Mouse (Mus musculus) limb, embryonic 12.5 days (tissue): ENCODE results near the gene Tor1b. TPM values are rescaled to one million over a fixed set of nuclear protein-coding genes. Genes with fewer than 3 reads are reported as not detected.

Source experiments
- ATAC-seq: fragments of 200-750 bp; cut with Nextera tagmentation; 2 replicates; pipeline ENCODE4 v1.8.0; 2017; ENCODE audit warnings: low read depth, moderate TSS enrichment; ENCODE audit not compliant: insufficient number of reproducible peaks, insufficient read depth, low FRiP score, low TSS enrichment
- H3K27ac ChIP-seq: fragments of 300-500 bp; sonication (generic); 2 replicates; pipeline ENCODE4 v1.5.1; 2016; ENCODE audit warnings: mild to moderate bottlenecking, moderate library complexity
- H3K27me3 ChIP-seq: fragments of 300-500 bp; sonication (generic); 2 replicates; pipeline ENCODE4 v1.6.1; 2016; ENCODE audit warnings: mild to moderate bottlenecking, moderate library complexity
- H3K36me3 ChIP-seq: fragments of 300-500 bp; sonication (generic); 2 replicates; pipeline ENCODE4 v1.6.1; 2016; ENCODE audit warnings: mild to moderate bottlenecking, moderate library complexity
- H3K4me1 ChIP-seq: fragments of 300-500 bp; sonication (generic); replicated peaks from 2 replicates; pipeline ENCODE4 v1.6.1; 2016
- H3K4me2 ChIP-seq: fragments of 300-500 bp; sonication (generic); 2 replicates; pipeline ENCODE4 v1.6.1; 2016; ENCODE audit warnings: mild to moderate bottlenecking, moderate library complexity
- H3K4me3 ChIP-seq: fragments of 300-500 bp; sonication (generic); replicated peaks from 2 replicates; pipeline ENCODE4 v1.5.1; 2016; ENCODE audit warnings: mild to moderate bottlenecking
- H3K9ac ChIP-seq: fragments of 300-500 bp; sonication (generic); replicated peaks from 2 replicates; pipeline ENCODE4 v1.6.1; 2016; ENCODE audit warnings: mild to moderate bottlenecking, moderate library complexity
- H3K9me3 ChIP-seq: fragments of 300-500 bp; sonication (generic); 2 replicates; pipeline ENCODE4 v1.6.1; 2016; ENCODE audit warnings: mild to moderate bottlenecking, moderate library complexity
- WGBS: fragments of 180-500 bp; shearing (Covaris S2); methylation state at CpG from one replicate; pipeline ENCODE4 v1.1.7; 2016; 5-methylcytosine and 5-hydroxymethylcytosine counted together
- polyA plus RNA-seq: library from polyadenylated mRNA; unstranded; fragments of >200 nt; fragmentation: Nextera tagmentation; extraction: Ambion mirVana; gene quantifications from 2 replicates; pipeline ENCODE4 v1.2.1, GENCODE M21; 2016

Gene Tor1b
- polyA plus RNA-seq, 1 experiment from 2014 or later = 30.7 TPM

DNA sequence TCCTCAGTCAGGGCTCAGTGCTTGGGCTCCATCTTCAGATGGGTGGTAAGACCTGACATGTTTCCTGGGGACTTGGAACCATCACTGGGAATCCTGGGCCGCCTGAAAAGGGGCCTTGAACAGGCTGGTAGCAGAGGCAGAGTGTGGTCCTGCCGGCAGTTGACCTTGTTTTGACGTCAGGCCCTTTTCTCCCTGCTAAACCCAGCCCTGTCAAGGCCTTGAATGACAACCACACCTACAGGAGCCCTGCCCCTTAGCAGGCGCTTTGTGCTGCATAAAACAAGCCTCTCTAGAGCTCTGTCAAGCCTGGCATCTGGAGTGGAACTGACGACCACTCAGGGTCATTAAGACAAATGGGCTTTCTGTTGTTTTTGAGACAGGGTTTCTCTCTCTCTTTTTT, 7.1 kb downstream of the Tor1b start:
- H3K4me1 ChIP-seq = peaks cover 11% of the 10 kb centered on the region
- WGBS = 49% methylated on average over 5 of the region's 5 CpGs

DNA sequence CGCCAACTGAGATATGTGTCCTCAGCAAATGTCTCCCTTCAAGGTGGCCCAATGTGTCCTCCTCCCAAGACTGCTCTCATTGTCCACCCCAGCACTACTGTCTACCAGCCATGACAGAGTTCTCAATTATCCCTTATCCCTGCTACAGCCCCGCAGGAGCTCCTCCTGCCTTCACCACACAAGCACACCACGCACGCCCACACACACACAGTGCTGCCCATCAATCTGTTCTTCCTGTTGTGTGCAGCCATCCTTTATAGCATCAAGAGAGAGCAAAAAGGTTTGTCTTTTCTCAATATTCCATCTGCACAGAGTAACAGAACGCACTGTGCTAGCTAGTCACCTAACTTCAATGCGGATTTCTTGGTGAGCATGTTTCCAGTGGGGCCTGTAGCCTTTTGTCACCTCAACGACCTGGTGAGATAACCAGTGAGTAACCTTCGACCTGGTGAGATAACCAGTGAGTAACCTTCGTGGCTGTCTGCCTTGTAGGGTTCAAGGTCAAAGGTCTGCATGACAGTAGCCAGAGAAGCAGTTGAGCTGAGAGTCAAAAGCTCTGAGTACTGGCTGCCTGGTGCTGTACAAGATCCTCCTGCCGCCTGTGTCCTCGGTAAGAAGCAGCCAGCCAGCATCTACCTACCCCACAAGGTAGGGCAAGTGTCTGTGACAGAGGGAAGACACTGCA, 10.0 kb downstream of the Tor1b start:
- no peak overlapping the region for H3K9ac ChIP-seq
- no peak for ATAC-seq
- WGBS = 88% methylated on average over 11 of the region's 11 CpGs
- no peaks in the 10 kb centered on the region for H3K9me3 ChIP-seq
- H3K4me1 ChIP-seq = peaks cover 21% of the 10 kb centered on the region
- H3K27me3 ChIP-seq = no peaks in the 10 kb centered on the region
- no peak overlapping the region for H3K27ac ChIP-seq
- H3K4me2 ChIP-seq = no peak overlapping the region
- H3K36me3 ChIP-seq = peaks cover 86% of the 10 kb centered on the region
- H3K4me3 ChIP-seq = no peak overlapping the region

More for the DNA sequence above, 7.1 kb downstream of the Tor1b start:
- Histone ChIP-seq H3K9me3 (no peaks in the 10 kb centered on the region), H3K4me3 (no peak overlapping the region), H3K27ac (no peak overlapping the region), H3K9ac (0 out of 2 replicates have a peak overlapping the region, but pooled peaks have one; percentile 12), H3K27me3 (no peaks in the 10 kb centered on the region), H3K4me2 (no peak overlapping the region), H3K36me3 (peaks cover 99% of the 10 kb centered on the region)
- no peak for ATAC-seq

DNA sequence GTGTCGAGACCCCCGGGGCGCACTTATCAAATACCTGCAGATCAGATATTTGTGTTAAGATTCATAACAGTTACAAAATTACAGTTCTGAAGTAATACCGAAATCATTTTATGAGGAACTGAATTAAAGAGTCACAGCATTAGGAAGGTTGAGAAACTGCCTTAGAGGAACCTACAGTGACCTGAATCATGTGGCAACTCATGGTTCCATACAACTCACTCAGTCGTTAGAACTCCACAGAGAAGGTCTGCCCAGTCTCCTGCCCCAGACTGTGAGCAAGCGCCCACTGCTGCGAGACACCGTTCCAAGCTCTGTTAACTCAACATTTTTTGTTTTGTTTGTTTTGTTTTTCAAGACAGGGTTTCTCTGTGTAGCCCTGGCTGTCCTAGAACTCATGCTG, 12.9 kb downstream of the Tor1b start:
- 95% methylated on average over 8 of the region's 8 CpGs for WGBS

DNA sequence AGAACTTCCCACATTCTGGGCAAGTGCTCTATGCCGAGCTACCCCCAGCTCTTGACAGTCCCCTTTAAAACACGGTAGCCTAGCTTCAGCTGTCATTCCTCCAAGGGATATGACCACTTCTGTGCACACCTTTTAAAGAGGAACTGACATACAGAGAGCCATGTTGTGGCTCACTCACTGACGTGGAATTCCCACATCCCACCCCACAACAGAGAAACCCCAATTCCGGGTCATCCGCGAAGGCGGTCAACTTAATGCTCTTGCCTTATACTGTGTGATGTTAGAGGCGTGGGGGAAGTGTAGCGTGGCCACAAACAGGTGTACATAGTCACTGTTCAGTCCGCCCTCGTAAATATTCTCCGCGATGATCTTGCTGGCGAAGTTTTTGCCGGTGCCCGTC, 14.1 kb downstream of the Tor1b start:
- ATAC-seq = no peak
- Histone ChIP-seq H3K9me3 (peaks cover 5% of the 10 kb centered on the region; the same call in 1 of the 2 replicates), H3K4me3 (peak overlapping the region; percentile 98), H3K4me1 (peaks cover 21% of the 10 kb centered on the region), H3K27me3 (no peaks in the 10 kb centered on the region), H3K36me3 (peaks cover 54% of the 10 kb centered on the region), H3K4me2 (peak overlapping the region; percentile 93), H3K9ac (peak overlapping the region; percentile 90), H3K27ac (no peak overlapping the region)
- 20% methylated on average over 16 of the region's 16 CpGs for WGBS

More for the DNA sequence above, 12.9 kb downstream of the Tor1b start:
- Histone ChIP-seq H3K36me3 (peaks cover 62% of the 10 kb centered on the region), H3K4me3 (0 out of 2 replicates have a peak overlapping the region, but pooled peaks have one; percentile 98), H3K4me1 (peaks cover 21% of the 10 kb centered on the region), H3K27ac (no peak overlapping the region), H3K9me3 (peaks cover 5% of the 10 kb centered on the region; the same call in 1 of the 2 replicates), H3K9ac (no peak overlapping the region), H3K4me2 (0 out of 2 replicates have a peak overlapping the region, but pooled peaks have one; percentile 93), H3K27me3 (no peaks in the 10 kb centered on the region)
- no peak for ATAC-seq

DNA sequence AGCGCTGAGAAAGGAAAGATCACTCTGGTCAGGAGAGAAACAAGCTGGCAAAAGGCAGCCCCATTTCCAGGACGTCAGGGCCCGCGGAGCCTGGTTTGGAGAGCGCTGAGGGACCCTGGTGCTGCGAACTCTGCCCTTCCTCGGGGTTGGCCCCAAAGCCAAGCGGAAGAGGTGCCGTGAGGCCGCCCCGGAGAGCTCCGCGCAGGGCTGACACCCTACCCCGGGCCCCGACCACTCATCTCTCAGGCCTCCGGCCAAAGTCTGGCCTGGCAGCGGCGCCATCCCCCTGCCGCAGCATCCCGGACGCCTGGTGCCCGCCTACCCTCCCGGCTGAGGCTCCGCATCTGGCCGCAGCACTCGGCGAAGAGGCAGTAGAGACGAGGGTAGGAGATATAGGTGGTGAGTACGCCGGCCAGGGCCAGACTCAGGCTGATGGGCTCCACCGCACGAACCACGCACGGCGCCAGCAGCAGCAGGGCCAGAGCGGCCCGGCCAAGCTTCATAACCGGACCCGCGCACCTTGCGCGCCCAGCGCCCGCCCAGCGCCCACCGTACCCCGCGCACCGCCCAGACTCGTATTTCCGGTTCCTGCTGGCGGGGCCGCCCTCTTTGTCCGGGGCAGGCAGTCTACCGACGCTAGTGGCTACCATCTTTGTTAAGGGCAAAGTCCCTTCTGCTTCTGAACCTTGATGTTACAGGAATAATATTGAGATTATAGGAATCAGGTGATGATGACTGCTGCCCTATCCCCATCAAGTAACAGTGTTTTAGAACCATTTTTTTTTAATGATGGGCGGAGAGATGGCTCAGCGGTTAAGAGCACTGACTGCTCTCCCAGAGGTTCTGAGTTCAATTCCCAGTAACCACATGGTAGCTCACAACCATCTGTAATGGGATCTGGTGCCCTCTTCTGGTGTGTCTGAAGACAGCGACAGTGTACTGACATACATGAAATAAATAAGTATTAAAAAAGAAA, 14.9 kb downstream of the Tor1b start, which contains the start of gene Tor1a:
Gene Tor1a (minus strand): TSS at position 582 of the 976 bp plus-strand sequence.
- Histone ChIP-seq H3K9ac (peak within 1 kb of the TSS; percentile 90), H3K36me3 (peaks cover 51% of the 10 kb centered on the region), H3K4me3 (peak within 1 kb of the TSS; percentile 98), H3K9me3 (peaks cover 5% of the 10 kb centered on the region; the same call in 1 of the 2 replicates), H3K4me1 (peaks cover 21% of the 10 kb centered on the region), H3K27me3 (no peaks in the 10 kb centered on the region), H3K27ac (peak within 1 kb of the TSS; percentile 72), H3K4me2 (peak within 1 kb of the TSS; percentile 93)
- peak; percentile 87 for ATAC-seq
- WGBS = 2% methylated on average over 59 of the region's 59 CpGs

DNA sequence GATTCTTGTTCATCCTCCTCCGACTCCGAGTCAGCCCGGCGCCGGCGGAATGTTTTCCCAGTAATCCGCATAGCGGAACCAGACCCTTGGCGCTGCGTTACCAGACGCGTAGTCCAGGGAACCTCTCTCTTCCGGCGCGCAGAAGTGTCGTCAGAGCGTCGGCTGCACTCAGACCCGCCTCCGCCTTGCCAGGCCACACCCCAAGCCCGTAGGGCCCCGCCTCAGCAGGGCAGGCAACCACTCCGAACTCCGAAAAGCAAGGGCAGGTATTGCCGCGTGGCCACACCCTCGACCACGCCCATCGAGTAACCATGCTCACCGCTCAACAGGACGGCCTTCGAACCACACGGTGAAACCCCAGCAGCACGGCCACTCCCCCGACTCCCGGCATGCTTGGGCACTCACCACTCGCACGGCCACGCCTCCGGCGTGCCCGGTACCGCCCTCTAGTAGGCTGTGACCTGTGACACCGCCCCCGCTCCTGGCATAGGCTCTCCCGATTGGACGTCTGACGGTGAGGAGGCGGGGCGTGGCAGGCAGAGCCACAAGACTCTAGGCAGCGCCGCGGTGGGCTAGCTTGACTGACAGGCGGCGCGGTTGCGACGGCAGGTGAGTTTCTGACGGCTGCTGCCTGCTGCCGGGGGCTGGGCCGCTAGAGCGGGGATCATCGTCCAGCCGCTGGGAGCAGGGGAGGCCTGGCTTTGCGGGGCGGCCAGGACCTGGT, 29.2 kb downstream of the Tor1b start, which contains the start of the genes BC005624 and Usp20:
Gene BC005624 (minus strand): TSS at position 412 of the 724 bp plus-strand sequence.
Gene Usp20 (plus strand): TSS at position 490 of the 724 bp plus-strand sequence.
- under 1% methylated on average over 66 of the region's 66 CpGs for WGBS
- Histone ChIP-seq H3K27me3 (no peaks in the 10 kb centered on the region), H3K4me3 (peak within 1 kb of the TSS; percentile 83), H3K4me2 (peak within 1 kb of the TSS; percentile 67), H3K27ac (0 out of 2 replicates have a peak within 1 kb of the TSS, but pooled peaks have one; percentile 23), H3K36me3 (peaks cover 34% of the 10 kb centered on the region), H3K9me3 (no peaks in the 10 kb centered on the region), H3K4me1 (peaks cover 28% of the 10 kb centered on the region), H3K9ac (peak within 1 kb of the TSS; percentile 60)
- ATAC-seq = peak; percentile 99

DNA sequence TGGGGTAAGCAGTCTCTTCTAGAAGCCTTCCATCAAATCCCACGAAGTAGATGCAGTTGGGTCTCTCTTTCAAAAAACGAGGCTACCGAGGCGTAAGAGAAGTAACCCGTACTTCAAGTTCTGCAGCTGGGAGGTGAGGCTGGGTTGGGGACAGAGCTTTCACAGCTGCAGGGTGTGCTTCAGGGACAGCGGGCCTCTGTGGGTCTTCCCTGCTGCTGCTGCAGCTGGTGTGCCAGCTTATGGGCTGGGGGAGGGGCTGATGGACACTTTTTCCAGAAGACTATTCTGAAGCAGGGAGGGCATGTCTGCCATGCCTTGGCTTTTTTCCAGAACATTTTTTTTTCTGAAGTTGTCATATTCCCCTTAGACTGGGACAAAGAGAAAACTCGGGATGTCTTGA, 30.3 kb downstream of the Tor1b start:
- H3K4me3 ChIP-seq = peak overlapping the region; percentile 83
- H3K9ac ChIP-seq = peak overlapping the region; percentile 60; the same call in 1 of the 2 replicates
- H3K36me3 ChIP-seq = peaks cover 23% of the 10 kb centered on the region
- WGBS = 43% methylated on average over 7 of the region's 7 CpGs
- H3K4me2 ChIP-seq = peak overlapping the region; percentile 67
- H3K9me3 ChIP-seq = no peaks in the 10 kb centered on the region
- ATAC-seq = no peak
- H3K27me3 ChIP-seq = no peaks in the 10 kb centered on the region
- H3K4me1 ChIP-seq = peaks cover 28% of the 10 kb centered on the region
- 0 out of 2 replicates have a peak overlapping the region, but pooled peaks have one; percentile 17 for H3K27ac ChIP-seq

DNA sequence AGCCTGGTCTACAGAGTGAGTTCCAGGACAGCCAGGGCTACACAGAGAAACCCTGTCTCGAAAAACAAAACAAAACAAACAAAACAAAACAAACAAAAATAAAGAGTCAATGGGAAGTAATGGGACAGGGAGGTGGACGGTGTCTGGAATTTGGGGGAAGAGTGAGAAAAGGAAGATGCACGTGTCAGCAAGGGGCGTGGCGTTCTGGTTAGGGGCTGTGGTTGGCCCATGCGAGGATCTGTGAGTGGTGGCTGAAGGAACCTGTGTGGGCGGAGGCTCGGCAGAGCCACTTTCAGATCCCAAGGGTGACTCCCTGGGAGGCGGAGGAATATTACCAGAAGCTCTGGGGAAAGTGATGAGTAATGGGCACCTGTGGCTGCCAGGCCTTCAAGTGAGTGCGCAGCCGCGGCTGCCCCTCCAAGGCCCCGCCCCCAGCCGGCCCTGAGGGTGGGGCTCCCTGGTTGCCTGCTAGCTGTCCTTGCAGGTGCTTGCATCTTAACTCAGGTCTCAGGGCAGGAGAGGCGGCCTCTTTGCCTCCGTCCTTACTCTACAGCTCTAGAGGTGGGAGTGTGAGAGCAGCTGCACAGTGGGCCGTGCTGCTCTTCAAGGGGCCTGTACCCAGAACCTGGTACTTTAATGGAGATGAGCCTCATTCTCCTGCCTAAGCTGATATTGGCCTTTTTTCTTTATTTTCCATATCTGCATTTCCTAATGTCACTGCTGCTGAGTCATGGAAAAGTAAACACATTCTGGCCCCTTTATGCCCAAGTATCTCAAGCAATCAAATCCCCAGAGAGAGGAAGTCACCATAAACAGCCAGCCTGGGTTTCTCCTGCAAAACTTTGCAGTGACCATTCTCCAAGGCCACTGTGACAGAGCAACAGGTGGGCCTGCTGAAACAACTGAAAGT, 32.6 kb downstream of the Tor1b start:
- Histone ChIP-seq H3K9me3 (no peaks in the 10 kb centered on the region), H3K36me3 (peaks cover 2% of the 10 kb centered on the region; the same call in 1 of the 2 replicates), H3K9ac (no peak overlapping the region), H3K4me3 (no peak overlapping the region; the same call in 1 of the 2 replicates), H3K4me1 (peaks cover 28% of the 10 kb centered on the region), H3K4me2 (peak overlapping the region; percentile 23; the same call in 1 of the 2 replicates), H3K27ac (no peak overlapping the region), H3K27me3 (no peaks in the 10 kb centered on the region)
- 24% methylated on average over 17 of the region's 17 CpGs for WGBS
- no peak for ATAC-seq

DNA sequence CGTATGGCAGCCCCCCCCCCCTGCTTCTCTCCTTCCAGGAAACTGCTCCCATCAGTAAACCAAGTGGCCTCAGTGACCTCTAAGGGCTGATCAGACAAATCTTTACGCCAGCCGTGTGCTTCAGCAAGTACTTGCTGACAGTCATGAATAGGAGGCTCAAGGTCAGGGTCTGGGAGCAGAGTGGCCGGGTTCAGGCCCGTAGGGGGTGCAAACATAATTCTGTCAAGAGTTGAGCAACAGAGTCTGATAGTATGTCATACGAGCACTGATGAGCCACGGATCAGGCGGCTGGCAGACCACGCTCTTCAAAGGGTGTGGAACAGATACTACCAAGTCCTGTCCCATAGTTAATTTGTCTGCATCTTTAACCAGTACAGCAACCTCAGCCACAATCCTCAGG, 37.5 kb downstream of the Tor1b start:
- ATAC-seq = no peak
- WGBS = 88% methylated on average over 9 of the region's 9 CpGs

More for the DNA sequence above, 37.5 kb downstream of the Tor1b start:
- H3K4me1 ChIP-seq = 0 out of 2 replicates have a peak, but pooled peaks cover 7% of the 10 kb centered on the region
- H3K36me3 ChIP-seq = no peaks in the 10 kb centered on the region
- no peak overlapping the region for H3K9ac ChIP-seq
- no peaks in the 10 kb centered on the region for H3K9me3 ChIP-seq
- no peak overlapping the region for H3K27ac ChIP-seq
- no peak overlapping the region for H3K4me3 ChIP-seq
- H3K4me2 ChIP-seq = no peak overlapping the region
- H3K27me3 ChIP-seq = no peaks in the 10 kb centered on the region
